Mouse (Mus musculus): ENCODE data around the gene Ccdc148.

DNA sequence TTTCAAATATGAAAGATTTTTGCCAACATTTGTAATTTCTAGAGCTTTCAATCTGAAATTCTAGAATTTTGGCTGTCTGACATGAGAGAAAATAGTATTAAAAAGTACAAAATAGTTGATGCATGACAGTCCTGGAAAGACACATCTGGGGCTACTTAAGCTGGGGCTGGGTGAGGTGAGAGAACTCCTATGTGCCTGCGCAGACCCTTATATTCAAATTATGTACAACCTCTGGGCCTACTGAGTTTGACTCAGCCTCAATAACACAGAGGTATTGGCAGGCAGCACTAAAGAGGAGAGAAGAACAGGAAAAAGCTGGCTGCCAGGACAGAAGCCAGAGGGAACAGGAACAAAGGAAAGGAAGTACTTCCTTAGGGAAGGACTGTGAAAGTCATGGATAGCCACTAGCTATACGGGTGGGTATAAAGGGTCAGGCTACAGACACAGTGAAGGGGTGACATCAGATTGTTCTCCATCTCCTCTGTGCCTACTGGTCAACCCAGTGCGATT is 381.4 kb downstream of the Ccdc148 start:
- no peak for TF ChIP-seq HCFC1 (IDR thresholded peaks at IDR 0.05; ENCODE audit: low read depth, low read length)
- no peak for TF ChIP-seq CTCF (IDR thresholded peaks at IDR 0.05 in 2 of 3, conservative IDR thresholded peaks at IDR 0.05 in 1 of 3; ENCODE audit: control insufficient read depth in 1 of 3, insufficient read depth in 1 of 3, low read depth in 2 of 3, low read length in 3 of 3, poor library complexity in 1 of 3, severe bottlenecking in 1 of 3)
- no peak for TF ChIP-seq GATA1 (IDR thresholded peaks at IDR 0.05; ENCODE audit: low read depth, low read length)
- no peak for TF ChIP-seq USF2 (IDR thresholded peaks at IDR 0.05; ENCODE audit: borderline replicate concordance in 1 of 2, insufficient read depth in 1 of 2, low read depth in 1 of 2, low read length in 2 of 2)
- TF ChIP-seq MAFK (IDR thresholded peaks at IDR 0.05; ENCODE audit: borderline replicate concordance, low read depth, low read length): no peak
- TF ChIP-seq ETS1 (IDR thresholded peaks at IDR 0.05; ENCODE audit: low read depth, low read length): no peak
- no peak for TF ChIP-seq USF1 (IDR thresholded peaks at IDR 0.05; ENCODE audit: low read depth, low read length)
- no peak for TF ChIP-seq MAX (IDR thresholded peaks at IDR 0.05; ENCODE audit: low read length)
- TF ChIP-seq POLR2A (IDR thresholded peaks at IDR 0.05; ENCODE audit: control insufficient read depth in 1 of 2, insufficient read depth in 1 of 2, low read depth in 1 of 2, low read length in 2 of 2, poor library complexity in 1 of 2): no peak
- TF ChIP-seq ZNF384 (IDR thresholded peaks at IDR 0.05; ENCODE audit: low read depth, low read length): no peak
- no peak for TF ChIP-seq SMC3 (IDR thresholded peaks at IDR 0.05; ENCODE audit: low read depth, low read length)
- TF ChIP-seq ZC3H11A (IDR thresholded peaks at IDR 0.05; ENCODE audit: low read depth, low read length): no peak

All from MEL (cell line).